Mouse (Mus musculus) liver, embryonic 16.5 days (tissue): Measurements from ENCODE around the gene Tra2b. TPM values are rescaled to one million over a fixed set of nuclear protein-coding genes. Genes with fewer than 3 reads are reported as not detected.
"Not testable (repeated sequence)": the region's sequence is repeated elsewhere in the genome, so short reads cannot be mapped to it uniquely, and the experiment has no call there.

Experiments used
- ATAC-seq: fragments of 200-750 bp; cut with Nextera tagmentation; 2 replicates; pipeline ENCODE4 v1.8.0; 2017; ENCODE audit warnings: low read depth, mild to moderate bottlenecking, moderate number of reproducible peaks, moderate library complexity
- H3K27ac ChIP-seq: fragments of 300-500 bp; sonication (generic); 2 replicates; pipeline ENCODE4 v1.5.1; 2014; ENCODE audit warnings: mild to moderate bottlenecking, low read length
- H3K27me3 ChIP-seq: fragments of 300-500 bp; sonication (generic); 2 replicates; pipeline ENCODE4 v1.6.1; 2014; ENCODE audit warnings: low read depth, low read length, mixed read lengths; ENCODE audit not compliant: control insufficient read depth, insufficient read depth
- H3K36me3 ChIP-seq: fragments of 300-500 bp; sonication (generic); 2 replicates; pipeline ENCODE4 v1.6.1; 2014; ENCODE audit warnings: mild to moderate bottlenecking; ENCODE audit not compliant: control insufficient read depth, insufficient read depth
- H3K4me1 ChIP-seq: fragments of 300-500 bp; sonication (generic); 2 replicates; pipeline ENCODE4 v1.6.1; 2014; ENCODE audit warnings: low read depth, low read length, mixed read lengths; ENCODE audit not compliant: control insufficient read depth
- H3K4me2 ChIP-seq: fragments of 300-500 bp; sonication (generic); 2 replicates; pipeline ENCODE4 v1.6.1; 2014; ENCODE audit warnings: low read depth, low read length, mixed read lengths
- H3K4me3 ChIP-seq: fragments of 300-500 bp; sonication (generic); 2 replicates; pipeline ENCODE4 v1.5.1; 2014; ENCODE audit warnings: low read depth, mild to moderate bottlenecking, low read length
- H3K9ac ChIP-seq: fragments of 300-500 bp; sonication (generic); 2 replicates; pipeline ENCODE4 v1.6.1; 2014; ENCODE audit warnings: low read depth, low read length
- H3K9me3 ChIP-seq: fragments of 300-500 bp; sonication (generic); replicated peaks from 2 replicates; pipeline ENCODE4 v1.6.1; 2016; ENCODE audit warnings: low read length; ENCODE audit not compliant: control insufficient read depth
- WGBS: fragments of 180-500 bp; shearing (Covaris S2); extraction: QIAGEN DNeasy Blood & Tissue Kit; methylation state at CpG from one replicate; pipeline ENCODE4 v1.1.7; 2014; ENCODE audit not compliant: insufficient replicate concordance; 5-methylcytosine and 5-hydroxymethylcytosine counted together
- polyA plus RNA-seq: library from polyadenylated mRNA; unstranded; fragments of >200 nt; fragmentation: Nextera tagmentation; extraction: Ambion mirVana; gene quantifications from 2 replicates; pipeline ENCODE4 v1.2.1, GENCODE M21; 2015

The Tra2b gene
- polyA plus RNA-seq, 1 experiment from 2014 or later, result 126 TPM

- no peak overlapping the region for H3K4me3 ChIP-seq
- WGBS, result 48% methylated on average over 3 of the region's 3 CpGs
- H3K9me3 ChIP-seq, result no peaks in the 10 kb centered on the region
- no peak overlapping the region for H3K9ac ChIP-seq
- H3K36me3 ChIP-seq, result peaks cover 5% of the 10 kb centered on the region
- H3K4me2 ChIP-seq, result peak overlapping the region; percentile 30; the same call in 1 of the 2 replicates
- ATAC-seq, result no peak
- H3K27ac ChIP-seq, result no peak overlapping the region
- H3K4me1 ChIP-seq, result peaks cover 17% of the 10 kb centered on the region
- no peaks in the 10 kb centered on the region for H3K27me3 ChIP-seq
These were observed 5.2 kb downstream of the Tra2b start for GRCm38 (mm10) chr16:22260423-22261143.

DNA sequence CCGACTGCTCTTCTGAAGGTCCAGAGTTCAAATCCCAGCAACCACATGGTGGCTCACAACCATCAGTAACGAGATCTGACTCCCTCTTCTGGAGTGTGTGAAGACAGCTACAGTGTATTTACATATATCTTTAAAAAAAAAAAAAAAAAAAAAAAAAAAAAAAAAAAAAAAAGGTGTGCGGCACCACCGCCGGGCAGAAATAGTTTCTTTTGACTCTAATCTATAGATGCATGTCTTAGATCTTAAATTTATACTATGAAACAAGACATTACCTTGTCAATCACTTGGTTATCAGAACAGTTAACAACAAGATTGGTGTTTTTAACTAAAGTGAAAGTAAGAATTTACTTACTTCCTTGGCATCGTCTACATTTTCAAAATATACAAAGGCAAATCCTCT lies 13.6 kb downstream of the Tra2b start:
- not testable (repeated sequence) for H3K4me3 ChIP-seq, H3K9ac ChIP-seq, H3K4me2 ChIP-seq, H3K4me1 ChIP-seq, H3K27ac ChIP-seq, H3K27me3 ChIP-seq, H3K9me3 ChIP-seq, ATAC-seq
- H3K36me3 ChIP-seq, result peaks cover 58% of the 10 kb centered on the region
- WGBS, result 81% methylated on average over 6 of the region's 6 CpGs

GRCm38 (mm10) chr16:22250307-22250706 lies 15.5 kb downstream of the Tra2b start:
- no peaks in the 10 kb centered on the region for H3K9me3 ChIP-seq
- H3K4me1 ChIP-seq, result no peaks in the 10 kb centered on the region
- no peak overlapping the region for H3K27ac ChIP-seq
- no peak overlapping the region for H3K4me2 ChIP-seq
- WGBS, result 93% methylated on average over 5 of the region's 5 CpGs
- no peak for ATAC-seq
- H3K27me3 ChIP-seq, result no peaks in the 10 kb centered on the region
- no peak overlapping the region for H3K9ac ChIP-seq
- H3K4me3 ChIP-seq, result no peak overlapping the region
- peaks cover 60% of the 10 kb centered on the region for H3K36me3 ChIP-seq

GRCm38 (mm10) chr16:22249754-22250153 lies 16.1 kb downstream of the Tra2b start:
- H3K27ac ChIP-seq, result no peak overlapping the region
- peaks cover 63% of the 10 kb centered on the region for H3K36me3 ChIP-seq
- no peaks in the 10 kb centered on the region for H3K4me1 ChIP-seq
- no peak overlapping the region for H3K4me3 ChIP-seq
- no peak overlapping the region for H3K4me2 ChIP-seq
- H3K27me3 ChIP-seq, result no peaks in the 10 kb centered on the region
- no peak overlapping the region for H3K9ac ChIP-seq
- no peak for ATAC-seq
- WGBS, result 95% methylated on average over 3 of the region's 3 CpGs
- H3K9me3 ChIP-seq, result no peaks in the 10 kb centered on the region

GRCm38 (mm10) chr16:22242239-22242866 lies 23.5 kb downstream of the Tra2b start:
- no peak overlapping the region for H3K27ac ChIP-seq
- H3K4me1 ChIP-seq, result no peaks in the 10 kb centered on the region
- 91% methylated on average over 2 of the region's 2 CpGs for WGBS
- H3K9me3 ChIP-seq, result no peaks in the 10 kb centered on the region
- ATAC-seq, result no peak
- H3K9ac ChIP-seq, result no peak overlapping the region
- H3K4me2 ChIP-seq, result no peak overlapping the region
- H3K4me3 ChIP-seq, result no peak overlapping the region
- H3K27me3 ChIP-seq, result no peaks in the 10 kb centered on the region
- H3K36me3 ChIP-seq, result peaks cover 49% of the 10 kb centered on the region

DNA sequence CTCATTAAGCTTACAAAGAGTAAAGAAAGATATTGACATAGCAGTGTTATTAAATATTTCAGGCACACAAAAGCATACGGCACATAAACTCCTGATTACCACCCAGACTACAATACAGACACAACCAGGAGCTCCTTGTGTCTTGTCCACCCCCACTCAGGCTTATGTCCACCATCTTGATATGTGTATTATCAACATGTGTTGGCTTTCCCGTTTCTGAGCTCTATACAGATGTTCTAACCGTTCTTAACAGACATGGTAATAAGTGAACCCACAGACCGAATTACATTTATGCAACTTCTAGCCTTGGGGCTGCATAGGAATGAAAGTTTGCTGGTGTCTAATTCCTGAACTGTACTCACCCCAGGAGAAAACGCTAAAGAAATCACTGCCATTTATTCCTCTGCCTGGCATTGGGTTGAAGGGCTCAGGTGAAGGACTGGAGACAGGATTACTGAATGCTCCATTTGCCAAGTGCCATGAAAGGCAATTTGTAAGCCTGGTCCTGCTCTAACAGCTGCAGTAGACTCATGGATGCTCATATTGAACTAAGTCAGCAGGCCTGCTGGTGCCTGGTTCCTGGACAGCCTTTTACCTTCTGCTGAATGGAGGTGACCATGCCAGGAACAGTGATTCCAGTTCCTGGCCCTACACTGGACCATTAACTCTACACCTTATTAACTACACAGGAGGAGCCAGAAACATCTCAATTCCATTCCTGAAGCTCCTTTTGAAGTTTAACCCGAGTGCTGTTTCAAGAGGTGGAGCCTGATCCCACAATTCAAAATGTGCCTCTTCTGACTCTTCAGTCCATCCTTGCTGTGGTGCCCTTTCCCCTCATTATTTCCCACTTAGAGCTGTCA lies 24.2 kb downstream of the Tra2b start:
- no peak overlapping the region for H3K27ac ChIP-seq
- no peaks in the 10 kb centered on the region for H3K4me1 ChIP-seq
- no peak overlapping the region for H3K9ac ChIP-seq
- H3K4me2 ChIP-seq, result no peak overlapping the region
- no peaks in the 10 kb centered on the region for H3K27me3 ChIP-seq
- no peak overlapping the region for H3K4me3 ChIP-seq
- no peaks in the 10 kb centered on the region for H3K9me3 ChIP-seq
- no peak for ATAC-seq
- peaks cover 47% of the 10 kb centered on the region for H3K36me3 ChIP-seq
- 65% methylated on average over 6 of the region's 6 CpGs for WGBS

DNA sequence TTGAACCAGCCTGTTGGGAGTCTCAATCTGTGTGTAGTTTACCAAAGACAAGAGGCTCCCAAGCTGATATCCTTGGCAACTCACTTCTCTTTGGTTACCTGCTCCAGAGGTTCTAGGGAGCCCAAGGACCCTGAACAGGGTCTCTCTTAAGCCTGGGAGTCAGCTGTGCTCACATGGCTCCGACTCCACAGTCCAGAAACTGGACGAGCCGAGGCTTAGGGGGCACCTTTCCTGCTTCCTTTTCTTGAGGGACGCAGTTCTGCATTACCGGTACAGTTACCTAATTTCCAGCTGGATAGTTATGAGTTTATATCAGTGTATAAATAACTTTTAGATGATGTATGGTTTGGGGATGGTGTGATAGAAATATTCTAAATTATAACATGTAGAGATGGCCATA lies 24.9 kb downstream of the Tra2b start:
- no peak overlapping the region for H3K9ac ChIP-seq
- H3K36me3 ChIP-seq, result peaks cover 47% of the 10 kb centered on the region
- WGBS, result 86% methylated on average over 5 of the region's 5 CpGs
- no peaks in the 10 kb centered on the region for H3K27me3 ChIP-seq
- H3K4me2 ChIP-seq, result no peak overlapping the region
- no peaks in the 10 kb centered on the region for H3K4me1 ChIP-seq
- no peak overlapping the region for H3K27ac ChIP-seq
- no peak overlapping the region for H3K4me3 ChIP-seq
- no peaks in the 10 kb centered on the region for H3K9me3 ChIP-seq
- no peak for ATAC-seq

DNA sequence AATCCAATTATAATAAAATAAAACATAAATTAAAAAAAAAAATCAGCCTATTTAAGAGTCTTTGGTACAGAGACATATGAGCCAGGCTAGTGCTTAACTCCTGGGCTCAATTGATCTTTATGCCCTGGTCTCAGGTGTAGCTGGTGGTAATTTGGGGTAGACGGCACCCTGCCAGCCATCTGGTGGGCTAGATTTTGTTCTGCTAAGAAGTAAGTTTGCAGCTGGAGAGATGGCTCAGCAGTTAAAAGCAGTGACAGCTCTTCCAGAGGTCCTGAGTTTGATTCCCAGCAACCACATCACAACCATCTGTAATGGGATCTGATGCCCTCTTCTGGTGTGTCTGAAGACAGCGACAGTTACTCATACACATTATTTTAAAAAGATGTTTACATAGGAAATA lies 25.8 kb downstream of the Tra2b start:
- Histone ChIP-seq H3K4me3 (no peak overlapping the region), H3K27ac (no peak overlapping the region), H3K9me3 (no peaks in the 10 kb centered on the region), H3K27me3 (no peaks in the 10 kb centered on the region), H3K36me3 (peaks cover 42% of the 10 kb centered on the region), H3K9ac (no peak overlapping the region), H3K4me1 (no peaks in the 10 kb centered on the region), H3K4me2 (no peak overlapping the region)
- no peak for ATAC-seq
- 78% methylated on average over 2 of the region's 2 CpGs for WGBS
